Mouse (Mus musculus): Measurements from ENCODE around the gene Vps8. TPM values are rescaled to one million over a fixed set of nuclear protein-coding genes. Genes with fewer than 3 reads are reported as not detected.
A peak's percentile ranks its signal among the peaks of the same experiment; 100 is the strongest.

The Vps8 gene
- polyA plus RNA-seq, 1 experiment from 2014 or later = 25.6 TPM

- no peak for ATAC-seq
- Histone ChIP-seq H3K4me1 (peaks cover 9% of the 10 kb centered on the region; the same call in 1 of the 2 replicates), H3K4me2 (no peak overlapping the region), H3K36me3 (ENCODE audit: poor library complexity, severe bottlenecking) (no peaks in the 10 kb centered on the region), H3K27me3 (no peaks in the 10 kb centered on the region), H3K4me3 (no peak overlapping the region), H3K9ac (no peak overlapping the region), H3K9me3 (replicated peaks) (peaks cover 4% of the 10 kb centered on the region; the same call in 1 of the 2 replicates), H3K27ac (no peak overlapping the region)
- WGBS = 93% methylated on average over 4 of the region's 4 CpGs
Measured at GRCm38 (mm10) chr16:21610473-21610872, 187.6 kb downstream of the Vps8 start.

GRCm38 (mm10) chr16:21615802-21616201 lies 192.9 kb downstream of the Vps8 start:
- H3K36me3 ChIP-seq (ENCODE audit: poor library complexity, severe bottlenecking) = no peaks in the 10 kb centered on the region
- no peak overlapping the region for H3K9ac ChIP-seq
- no peaks in the 10 kb centered on the region for H3K4me1 ChIP-seq
- no peaks in the 10 kb centered on the region for H3K27me3 ChIP-seq
- H3K27ac ChIP-seq = no peak overlapping the region
- no peak overlapping the region for H3K4me3 ChIP-seq
- WGBS = 57% methylated on average over 7 of the region's 7 CpGs
- H3K4me2 ChIP-seq = no peak overlapping the region
- H3K9me3 ChIP-seq (replicated peaks) = peaks cover 4% of the 10 kb centered on the region
- ATAC-seq = no peak

- no peaks in the 10 kb centered on the region; the same call in 1 of the 2 replicates for H3K9me3 ChIP-seq (replicated peaks)
- no peak for ATAC-seq
- H3K36me3 ChIP-seq (ENCODE audit: poor library complexity, severe bottlenecking) = no peaks in the 10 kb centered on the region
- no peak overlapping the region for H3K4me2 ChIP-seq
- H3K27ac ChIP-seq = no peak overlapping the region
- H3K4me3 ChIP-seq = no peak overlapping the region
- peaks cover under 1% of the 10 kb centered on the region; the same call in 1 of the 2 replicates for H3K4me1 ChIP-seq
- H3K9ac ChIP-seq = no peak overlapping the region
- H3K27me3 ChIP-seq = no peaks in the 10 kb centered on the region
- WGBS = 86% methylated on average over 2 of the region's 2 CpGs
Measured at GRCm38 (mm10) chr16:21620630-21621029, 197.7 kb downstream of the Vps8 start.

- 58% methylated on average over 6 of the region's 6 CpGs for WGBS
- H3K36me3 ChIP-seq (ENCODE audit: poor library complexity, severe bottlenecking) = no peaks in the 10 kb centered on the region
- H3K9me3 ChIP-seq (replicated peaks) = no peaks in the 10 kb centered on the region
- H3K27ac ChIP-seq = 0 out of 2 replicates have a peak overlapping the region, but pooled peaks have one; percentile 35
- no peak overlapping the region for H3K4me2 ChIP-seq
- ATAC-seq = peak; percentile 50; the same call in 1 of the 2 replicates
- no peak overlapping the region for H3K9ac ChIP-seq
- no peaks in the 10 kb centered on the region for H3K27me3 ChIP-seq
- H3K4me3 ChIP-seq = no peak overlapping the region
- peaks cover 30% of the 10 kb centered on the region for H3K4me1 ChIP-seq
Measured at GRCm38 (mm10) chr16:21625784-21626634, 203.1 kb downstream of the Vps8 start.

GRCm38 (mm10) chr16:21627248-21627647 lies 204.3 kb downstream of the Vps8 start:
- Histone ChIP-seq H3K36me3 (ENCODE audit: poor library complexity, severe bottlenecking) (no peaks in the 10 kb centered on the region), H3K27me3 (no peaks in the 10 kb centered on the region), H3K9ac (no peak overlapping the region), H3K9me3 (replicated peaks) (no peaks in the 10 kb centered on the region), H3K4me3 (no peak overlapping the region), H3K4me1 (peaks cover 30% of the 10 kb centered on the region), H3K4me2 (no peak overlapping the region), H3K27ac (no peak overlapping the region)
- 43% methylated on average over 6 of the region's 6 CpGs for WGBS
- ATAC-seq = no peak

- H3K36me3 ChIP-seq (ENCODE audit: poor library complexity, severe bottlenecking) = no peaks in the 10 kb centered on the region
Measured at GRCm38 (mm10) chr16:21628061-21628591, 205.2 kb downstream of the Vps8 start.

GRCm38 (mm10) chr16:21630614-21631013 lies 207.7 kb downstream of the Vps8 start:
- no peak for ATAC-seq
- no peak overlapping the region for H3K27ac ChIP-seq
- H3K27me3 ChIP-seq = no peaks in the 10 kb centered on the region
- no peaks in the 10 kb centered on the region for H3K36me3 ChIP-seq (ENCODE audit: poor library complexity, severe bottlenecking)
- no peak overlapping the region for H3K4me2 ChIP-seq
- no peaks in the 10 kb centered on the region; the same call in 1 of the 2 replicates for H3K9me3 ChIP-seq (replicated peaks)
- H3K4me1 ChIP-seq = peaks cover 30% of the 10 kb centered on the region
- H3K4me3 ChIP-seq = no peak overlapping the region
- no peak overlapping the region for H3K9ac ChIP-seq
- WGBS = 90% methylated on average over 4 of the region's 4 CpGs

More at GRCm38 (mm10) chr16:21628061-21628591, 205.2 kb downstream of the Vps8 start:
- 55% methylated on average over 13 of the region's 13 CpGs for WGBS
- Histone ChIP-seq H3K9ac (no peak overlapping the region; the same call in 1 of the 2 replicates), H3K4me2 (no peak overlapping the region), H3K9me3 (replicated peaks) (no peaks in the 10 kb centered on the region; the same call in 1 of the 2 replicates), H3K27me3 (no peaks in the 10 kb centered on the region), H3K4me1 (peaks cover 30% of the 10 kb centered on the region), H3K27ac (no peak overlapping the region; the same call in 1 of the 2 replicates), H3K4me3 (no peak overlapping the region)
- peak; percentile 65 for ATAC-seq

- Histone ChIP-seq H3K36me3 (ENCODE audit: poor library complexity, severe bottlenecking) (no peaks in the 10 kb centered on the region), H3K4me3 (no peak overlapping the region), H3K9me3 (replicated peaks) (no peaks in the 10 kb centered on the region; the same call in 1 of the 2 replicates), H3K9ac (no peak overlapping the region), H3K4me2 (no peak overlapping the region), H3K27me3 (no peaks in the 10 kb centered on the region), H3K27ac (no peak overlapping the region), H3K4me1 (peaks cover 18% of the 10 kb centered on the region)
- WGBS = 81% methylated on average over 4 of the region's 4 CpGs
- no peak for ATAC-seq
Measured at GRCm38 (mm10) chr16:21631815-21632222, 208.9 kb downstream of the Vps8 start.

- Histone ChIP-seq H3K9ac (no peak overlapping the region), H3K9me3 (replicated peaks) (no peaks in the 10 kb centered on the region; the same call in 1 of the 2 replicates), H3K27me3 (no peaks in the 10 kb centered on the region), H3K4me2 (no peak overlapping the region), H3K27ac (no peak overlapping the region), H3K4me1 (no peaks in the 10 kb centered on the region), H3K4me3 (no peak overlapping the region), H3K36me3 (ENCODE audit: poor library complexity, severe bottlenecking) (no peaks in the 10 kb centered on the region)
- no peak for ATAC-seq
Measured at GRCm38 (mm10) chr16:21634460-21634859, 211.5 kb downstream of the Vps8 start.

- no peak for ATAC-seq
Measured at GRCm38 (mm10) chr16:21636156-21636853, 213.4 kb downstream of the Vps8 start.

GRCm38 (mm10) chr16:21637201-21637819 lies 214.4 kb downstream of the Vps8 start:
- no peak overlapping the region for H3K4me2 ChIP-seq
- no peaks in the 10 kb centered on the region for H3K4me1 ChIP-seq
- no peak overlapping the region for H3K27ac ChIP-seq
- no peaks in the 10 kb centered on the region for H3K27me3 ChIP-seq
- no peak overlapping the region for H3K9ac ChIP-seq
- no peaks in the 10 kb centered on the region; the same call in 1 of the 2 replicates for H3K9me3 ChIP-seq (replicated peaks)
- peaks cover 3% of the 10 kb centered on the region; the same call in 1 of the 2 replicates for H3K36me3 ChIP-seq (ENCODE audit: poor library complexity, severe bottlenecking)
- no peak for ATAC-seq
- H3K4me3 ChIP-seq = no peak overlapping the region
- WGBS = 89% methylated on average over 11 of the region's 11 CpGs

More at GRCm38 (mm10) chr16:21636156-21636853, 213.4 kb downstream of the Vps8 start:
- no peak overlapping the region for H3K4me2 ChIP-seq
- H3K9ac ChIP-seq = no peak overlapping the region
- H3K27me3 ChIP-seq = no peaks in the 10 kb centered on the region
- H3K27ac ChIP-seq = no peak overlapping the region
- H3K9me3 ChIP-seq (replicated peaks) = no peaks in the 10 kb centered on the region; the same call in 1 of the 2 replicates
- no peaks in the 10 kb centered on the region for H3K4me1 ChIP-seq
- WGBS = 86% methylated on average over 5 of the region's 5 CpGs
- peaks cover 2% of the 10 kb centered on the region; the same call in 1 of the 2 replicates for H3K36me3 ChIP-seq (ENCODE audit: poor library complexity, severe bottlenecking)
- no peak overlapping the region for H3K4me3 ChIP-seq

Data from forebrain, embryonic 13.5 days (tissue).